Mouse (Mus musculus): Measurements from ENCODE around the gene Lcn11. TPM values are rescaled to one million over a fixed set of nuclear protein-coding genes. Genes with fewer than 3 reads are reported as not detected.
"Not testable (repeated sequence)": the region's sequence is repeated elsewhere in the genome, so short reads cannot be mapped to it uniquely, and the experiment has no call there.

The Lcn11 gene
- polyA plus RNA-seq, 1 experiment: not detected

GRCm38 (mm10) chr2:25789092-25789491 lies 12.3 kb downstream of the Lcn11 start:
- H3K4me3 ChIP-seq (ENCODE audit: insufficient read depth, poor library complexity, severe bottlenecking): no peak overlapping the region
- no peaks in the 10 kb centered on the region for H3K79me2 ChIP-seq (ENCODE audit: control insufficient read depth, insufficient read depth)
- H3K79me3 ChIP-seq (ENCODE audit: low read depth): no peaks in the 10 kb centered on the region
- no peak overlapping the region for H3ac ChIP-seq (ENCODE audit: control insufficient read depth, insufficient read length, low read depth)
- peaks cover 12% of the 10 kb centered on the region for H3K27me3 ChIP-seq (ENCODE audit: control insufficient read depth, insufficient read depth, insufficient read length)
- no peak for TF ChIP-seq MYOG (IDR thresholded peaks at IDR 0.05; ENCODE audit: control insufficient read depth, extremely low read depth, insufficient read length)
- no peak for TF ChIP-seq USF1 (IDR thresholded peaks at IDR 0.05; ENCODE audit: low read depth)
- TF ChIP-seq MYOD1 (IDR thresholded peaks at IDR 0.05; ENCODE audit: control insufficient read depth, insufficient read length, low read depth): no peak
- no peak for TF ChIP-seq CTCF (IDR thresholded peaks at IDR 0.05; ENCODE audit: control insufficient read depth, insufficient read depth, insufficient read length)
- TF ChIP-seq CEBPB (IDR thresholded peaks at IDR 0.05; ENCODE audit: low read depth): no peak
- TF ChIP-seq FOSL1 (IDR thresholded peaks at IDR 0.05; ENCODE audit: insufficient read depth, low read length, poor library complexity, severe bottlenecking): no peak
- H3K36me3 ChIP-seq (ENCODE audit: control insufficient read depth, insufficient read depth): no peaks in the 10 kb centered on the region

- no peak for TF ChIP-seq CTCF (IDR thresholded peaks at IDR 0.05; ENCODE audit: control insufficient read depth, insufficient read depth, insufficient read length)
- TF ChIP-seq MYOG (IDR thresholded peaks at IDR 0.05; ENCODE audit: control insufficient read depth, extremely low read depth, insufficient read length): no peak
- peak; percentile 64 for TF ChIP-seq MYOD1 (IDR thresholded peaks at IDR 0.05; ENCODE audit: control insufficient read depth, insufficient read length, low read depth)
- TF ChIP-seq FOSL1 (IDR thresholded peaks at IDR 0.05; ENCODE audit: insufficient read depth, low read length, poor library complexity, severe bottlenecking): no peak
- Histone ChIP-seq H3ac (ENCODE audit: control insufficient read depth, insufficient read length, low read depth) (no peak overlapping the region), H3K79me2 (ENCODE audit: control insufficient read depth, insufficient read depth) (no peaks in the 10 kb centered on the region), H3K27me3 (ENCODE audit: control insufficient read depth, insufficient read depth, insufficient read length) (peaks cover 19% of the 10 kb centered on the region), H3K4me3 (ENCODE audit: insufficient read depth, poor library complexity, severe bottlenecking) (no peak overlapping the region), H3K79me3 (ENCODE audit: low read depth) (no peaks in the 10 kb centered on the region), H3K36me3 (ENCODE audit: control insufficient read depth, insufficient read depth) (no peaks in the 10 kb centered on the region)
These were observed 20.8 kb downstream of the Lcn11 start for GRCm38 (mm10) chr2:25797635-25798034.

DNA sequence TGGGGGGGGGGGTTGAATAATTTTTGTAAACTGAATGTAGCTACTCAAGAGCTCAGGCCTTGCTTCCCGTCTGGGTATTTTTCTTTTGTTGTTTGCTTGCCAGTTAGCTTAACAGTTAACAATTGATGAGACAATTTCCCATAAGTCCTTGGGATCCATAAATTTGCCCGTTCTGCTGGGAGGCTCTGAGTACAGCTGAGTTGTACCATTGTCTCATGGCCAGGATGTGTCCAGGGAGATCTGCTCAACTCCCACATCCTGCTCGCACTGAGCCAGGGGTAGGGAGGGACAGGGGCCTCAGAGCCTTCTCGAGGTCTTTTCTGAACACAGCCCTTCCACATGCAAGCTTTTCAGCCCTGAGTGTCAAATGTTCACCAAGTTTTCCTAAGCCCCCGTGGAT lies 21.2 kb downstream of the Lcn11 start:
- Histone ChIP-seq H3ac (ENCODE audit: control insufficient read depth, insufficient read length, low read depth) (no peak overlapping the region), H3K27me3 (ENCODE audit: control insufficient read depth, insufficient read depth, insufficient read length) (peaks cover 19% of the 10 kb centered on the region), H3K79me2 (ENCODE audit: control insufficient read depth, insufficient read depth) (no peaks in the 10 kb centered on the region), H3K36me3 (ENCODE audit: control insufficient read depth, insufficient read depth) (no peaks in the 10 kb centered on the region), H3K79me3 (ENCODE audit: low read depth) (no peaks in the 10 kb centered on the region), H3K4me3 (ENCODE audit: insufficient read depth, poor library complexity, severe bottlenecking) (no peak overlapping the region)
- no peak for TF ChIP-seq USF1 (IDR thresholded peaks at IDR 0.05; ENCODE audit: low read depth)
- TF ChIP-seq MYOG (IDR thresholded peaks at IDR 0.05; ENCODE audit: control insufficient read depth, extremely low read depth, insufficient read length): no peak

- no peaks in the 10 kb centered on the region for H3K79me3 ChIP-seq (ENCODE audit: low read depth)
- TF ChIP-seq MYOG (IDR thresholded peaks at IDR 0.05; ENCODE audit: control insufficient read depth, extremely low read depth, insufficient read length): no peak
- TF ChIP-seq USF1 (IDR thresholded peaks at IDR 0.05; ENCODE audit: low read depth): no peak
- no peak for TF ChIP-seq CEBPB (IDR thresholded peaks at IDR 0.05; ENCODE audit: low read depth)
- TF ChIP-seq MAX (IDR thresholded peaks at IDR 0.05): no peak
- TF ChIP-seq FOSL1 (IDR thresholded peaks at IDR 0.05; ENCODE audit: insufficient read depth, low read length, poor library complexity, severe bottlenecking): no peak
- no peak for TF ChIP-seq MYOD1 (IDR thresholded peaks at IDR 0.05; ENCODE audit: control insufficient read depth, insufficient read length, low read depth)
- no peak for TF ChIP-seq CTCF (IDR thresholded peaks at IDR 0.05; ENCODE audit: control insufficient read depth, insufficient read depth, insufficient read length)
- H3ac ChIP-seq (ENCODE audit: control insufficient read depth, insufficient read length, low read depth): no peak overlapping the region
- no peaks in the 10 kb centered on the region for H3K79me2 ChIP-seq (ENCODE audit: control insufficient read depth, insufficient read depth)
- H3K4me3 ChIP-seq (ENCODE audit: insufficient read depth, poor library complexity, severe bottlenecking): no peak overlapping the region
- no peaks in the 10 kb centered on the region for H3K36me3 ChIP-seq (ENCODE audit: control insufficient read depth, insufficient read depth)
- peaks cover 7% of the 10 kb centered on the region for H3K27me3 ChIP-seq (ENCODE audit: control insufficient read depth, insufficient read depth, insufficient read length)
These were observed 34.9 kb downstream of the Lcn11 start for GRCm38 (mm10) chr2:25811711-25812110.

DNA sequence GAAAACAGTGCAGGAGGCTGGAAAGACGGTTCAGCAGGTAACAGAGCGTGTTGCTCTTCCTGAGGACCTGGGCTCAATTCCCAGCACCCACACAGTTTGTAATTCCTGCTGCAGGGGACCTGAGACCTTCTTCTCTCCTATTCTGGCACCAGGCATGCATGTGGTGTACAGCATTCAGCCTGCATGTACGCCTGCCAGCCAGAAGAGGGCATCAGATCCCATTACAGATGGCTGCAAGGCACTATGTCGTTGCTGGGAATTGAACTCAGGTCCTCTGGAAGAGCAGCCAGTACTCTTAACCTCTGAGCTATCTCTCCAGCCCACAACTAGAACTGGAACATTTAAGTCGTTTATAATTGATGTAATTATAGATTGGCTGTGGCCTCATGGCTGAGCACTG lies 36.5 kb downstream of the Lcn11 start:
- Histone ChIP-seq H3K79me3 (ENCODE audit: low read depth) (no peaks in the 10 kb centered on the region), H3K36me3 (ENCODE audit: control insufficient read depth, insufficient read depth) (no peaks in the 10 kb centered on the region), H3K27me3 (ENCODE audit: control insufficient read depth, insufficient read depth, insufficient read length) (peaks cover 7% of the 10 kb centered on the region), H3ac (ENCODE audit: control insufficient read depth, insufficient read length, low read depth) (no peak overlapping the region), H3K79me2 (ENCODE audit: control insufficient read depth, insufficient read depth) (no peaks in the 10 kb centered on the region), H3K4me3 (ENCODE audit: insufficient read depth, poor library complexity, severe bottlenecking) (no peak overlapping the region)
- TF ChIP-seq MYOG (IDR thresholded peaks at IDR 0.05; ENCODE audit: control insufficient read depth, extremely low read depth, insufficient read length) (no peak), CTCF (IDR thresholded peaks at IDR 0.05; ENCODE audit: control insufficient read depth, insufficient read depth, insufficient read length) (no peak), MYOD1 (IDR thresholded peaks at IDR 0.05; ENCODE audit: control insufficient read depth, insufficient read length, low read depth) (no peak), CEBPB (IDR thresholded peaks at IDR 0.05; ENCODE audit: low read depth) (no peak), USF1 (IDR thresholded peaks at IDR 0.05; ENCODE audit: low read depth) (no peak), MAX (IDR thresholded peaks at IDR 0.05) (no peak), FOSL1 (IDR thresholded peaks at IDR 0.05; ENCODE audit: insufficient read depth, low read length, poor library complexity, severe bottlenecking) (no peak)

- H3K79me3 ChIP-seq (ENCODE audit: low read depth); H3K36me3 ChIP-seq (ENCODE audit: control insufficient read depth, insufficient read depth); H3ac ChIP-seq (ENCODE audit: control insufficient read depth, insufficient read length, low read depth); H3K79me2 ChIP-seq (ENCODE audit: control insufficient read depth, insufficient read depth); H3K4me3 ChIP-seq (ENCODE audit: insufficient read depth, poor library complexity, severe bottlenecking): not testable (repeated sequence)
- peaks cover 11% of the 10 kb centered on the region for H3K27me3 ChIP-seq (ENCODE audit: control insufficient read depth, insufficient read depth, insufficient read length)
These were observed 38.9 kb downstream of the Lcn11 start, which contains the start of gene Glt6d1 for GRCm38 (mm10) chr2:25815748-25816147. Gene Glt6d1, minus strand, starts transcription at chr2:25815848.
